In the genomic region with DNA sequence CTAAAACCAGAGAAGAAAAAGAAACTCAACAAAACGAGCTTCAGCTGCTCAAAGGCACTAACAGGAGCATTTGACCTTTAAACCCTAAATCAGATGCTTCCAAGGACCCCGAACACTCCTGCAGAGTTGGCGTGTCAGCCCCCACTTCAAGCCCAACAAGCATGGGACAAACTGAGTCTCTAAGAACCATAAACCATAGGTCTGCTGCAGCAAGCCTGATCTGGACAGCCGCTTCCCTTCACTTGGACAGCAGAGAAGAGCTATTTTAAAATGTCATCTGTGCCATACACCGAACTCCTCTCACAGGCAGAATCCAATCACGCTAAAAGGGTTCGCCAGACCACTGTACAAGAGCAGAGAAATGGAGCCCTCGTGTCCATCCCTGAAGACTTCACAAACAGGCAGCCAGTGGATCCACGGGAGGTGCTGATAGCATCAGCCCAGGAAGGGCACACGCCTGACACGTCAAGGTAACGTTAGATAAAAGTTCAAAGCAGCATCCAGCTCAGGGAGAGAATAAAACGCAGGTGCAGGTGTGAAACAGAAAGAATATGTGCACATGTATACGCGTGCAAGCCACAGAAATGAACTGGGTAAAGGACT, we compare ENCODE assay signal across 10 mouse cellular contexts. TPM values are rescaled to one million over a fixed set of nuclear protein-coding genes. Genes with fewer than 3 reads are reported as not detected.
A peak's percentile ranks its signal among the peaks of the same experiment; 100 is the strongest.
DNase-seq lines count a peak whose midpoint lies in the region; ATAC-seq and TF ChIP-seq lines count a peak whose summit lies in the region.
"Had no signal": no experiment of that assay in that cellular context is flagged by ENCODE, and none has a peak within 500 bp of the region (broad histone marks: within the 10 kb centered on the region; RNA-seq: fewer than 3 reads in every experiment).

No protein-coding gene starts in this region.

- TF ChIP-seq EP300 in heart, postnatal 0 days (IDR thresholded peaks at IDR 0.05; ENCODE audit: low read depth), result no peak

- DNase-seq in adrenal gland, postnatal 10 days, result peak; percentile 12
- DNase-seq in adrenal gland, postnatal 25 days, result no peak
- DNase-seq in heart, postnatal 0 days (ENCODE audit: low spot score), result no peak
- no peak for DNase-seq in heart, postnatal 4 days
- DNase-seq in thymus, postnatal 14 days, result peak; percentile 13
- no peak for DNase-seq in thymus, postnatal 36 days
- DNase-seq in spleen, postnatal 4 days (ENCODE audit: low spot score in 2 of 2), result no peak
- no peak for DNase-seq in layer of hippocampus, postnatal 10 days (ENCODE audit: low spot score in 2 of 2)

- no peaks in the 10 kb centered on the region for H3K27me3 ChIP-seq in heart, postnatal 0 days (ENCODE audit: control insufficient read depth, insufficient read depth, low read length)
- H3K27me3 ChIP-seq: limb, embryonic 12.5 days; midbrain, embryonic 12.5 days had no signal

- no peak overlapping the region for H3K4me3 ChIP-seq in heart, postnatal 0 days (ENCODE audit: low read depth, low read length)
- H3K4me3 ChIP-seq: limb, embryonic 12.5 days; midbrain, embryonic 12.5 days had no signal

- peaks cover 15% of the 10 kb centered on the region for H3K4me1 ChIP-seq in heart, postnatal 0 days (ENCODE audit: control insufficient read depth, insufficient read depth)

- 47% methylated on average over 15 of the region's 15 CpGs for WGBS in heart, postnatal 0 days

- no peak for TF ChIP-seq CTCF in heart, postnatal 0 days (IDR thresholded peaks at IDR 0.05; ENCODE audit: low read depth)

- H3K9me3 ChIP-seq in heart, postnatal 0 days (replicated peaks; ENCODE audit: control insufficient read depth, low read length), result no peaks in the 10 kb centered on the region
- H3K9me3 ChIP-seq: limb, embryonic 12.5 days; midbrain, embryonic 12.5 days had no signal

- ATAC-seq in heart, postnatal 0 days (ENCODE audit: insufficient read depth, low read depth), result no peak

- H3K36me3 ChIP-seq in heart, postnatal 0 days (replicated peaks; ENCODE audit: control insufficient read depth, insufficient read depth, low read length), result no peaks in the 10 kb centered on the region; the same call in 1 of the 2 replicates
- H3K36me3 ChIP-seq: midbrain, embryonic 12.5 days had no signal

- H3K27ac ChIP-seq in heart, postnatal 0 days (ENCODE audit: low read depth), result no peak overlapping the region; the same call in 1 of the 2 replicates
- H3K27ac ChIP-seq: limb, embryonic 12.5 days; midbrain, embryonic 12.5 days had no signal

- H3K9ac ChIP-seq in heart, postnatal 0 days (replicated peaks; ENCODE audit: low read depth, low read length), result 0 out of 2 replicates have a peak overlapping the region, but pooled peaks have one; percentile 8
- H3K9ac ChIP-seq: limb, embryonic 12.5 days; midbrain, embryonic 12.5 days had no signal

- 0 out of 2 replicates have a peak overlapping the region, but pooled peaks have one; percentile 9 for H3K4me2 ChIP-seq in heart, postnatal 0 days (ENCODE audit: low read depth, low read length)
- H3K4me2 ChIP-seq: limb, embryonic 12.5 days; midbrain, embryonic 12.5 days had no signal

RNA-seq across cellular contexts. Expression of a gene that starts 3.3 kb away (rescaled TPM):
- 100 to 1,000 TPM; 125 to 132 TPM for total RNA-seq in adrenal gland, postnatal 10 days (2021)
- total RNA-seq in adrenal gland, postnatal 25 days (2021), result 294 and 300 TPM in 2 replicates
- total RNA-seq in heart, postnatal 0 days (2014; rRNA removed; ENCODE audit: low replicate concordance), result 143 and 148 TPM in 2 replicates
- 52.8 and 57.0 TPM in 2 replicates for polyA plus RNA-seq in heart, postnatal 0 days (2015; fragmentation: Nextera tagmentation; extraction: Ambion mirVana)
- total RNA-seq in heart, postnatal 4 days (2021), result 100 to 1,000 TPM; 134 to 137 TPM
- total RNA-seq in layer of hippocampus, postnatal 10 days (2021), result 100 to 1,000 TPM; 140 to 144 TPM

RNA-seq across cellular contexts. Expression of a gene that starts 27.5 kb away (rescaled TPM):
- 10 to 100 TPM; 47.6 to 48.3 TPM for total RNA-seq in adrenal gland, postnatal 10 days (2021)
- total RNA-seq in adrenal gland, postnatal 25 days (2021), result 38.0 and 44.5 TPM in 2 replicates
- total RNA-seq in heart, postnatal 0 days (2014; rRNA removed; ENCODE audit: low replicate concordance), result 26.0 and 38.9 TPM in 2 replicates
- polyA plus RNA-seq in heart, postnatal 0 days (2015; fragmentation: Nextera tagmentation; extraction: Ambion mirVana), result 56.7 and 61.5 TPM in 2 replicates
- total RNA-seq in heart, postnatal 4 days (2021), result 10 to 100 TPM; 55.0 to 56.1 TPM
- total RNA-seq in layer of hippocampus, postnatal 10 days (2021), result 10 to 100 TPM; 66.6 to 70.0 TPM

RNA-seq across cellular contexts. Expression of a gene that starts 27.7 kb away (rescaled TPM):
- total RNA-seq in adrenal gland, postnatal 10 days (2021), result 10 to 100 TPM; 14.5 to 15.6 TPM
- total RNA-seq in adrenal gland, postnatal 25 days (2021), result 16.0 and 21.1 TPM in 2 replicates
- 12.9 and 19.6 TPM in 2 replicates for total RNA-seq in heart, postnatal 0 days (2014; rRNA removed; ENCODE audit: low replicate concordance)
- polyA plus RNA-seq in heart, postnatal 0 days (2015; fragmentation: Nextera tagmentation; extraction: Ambion mirVana), result 5.4 and 7.1 TPM in 2 replicates
- 10 to 100 TPM; 18.1 to 20.4 TPM for total RNA-seq in heart, postnatal 4 days (2021)
- 10 to 100 TPM; 40.2 to 41.9 TPM for total RNA-seq in layer of hippocampus, postnatal 10 days (2021)

Comparison
In these comparisons a context has a peak if more than half of its experiments do, and no peak if none do; other contexts are left out.
1. DNase-seq: peak in adrenal gland, postnatal 10 days (single experiment) and thymus, postnatal 14 days (single experiment); none in adrenal gland, postnatal 25 days (single experiment), heart, postnatal 0 days (single experiment), heart, postnatal 4 days (single experiment), thymus, postnatal 36 days (0 of 2), spleen, postnatal 4 days (0 of 2) and layer of hippocampus, postnatal 10 days (0 of 2).